Mouse (Mus musculus) lung, postnatal 0 days (tissue): ENCODE measurements at regions not wholly inside any gene's neighbourhood (a gene's known extent, or its start where the extent isn't known, plus 50 kb on each side); places are given as distances from the start of the nearest gene placed in this dataset.

Experiments used
- CTCF ChIP-seq: IDR thresholded peaks from 2 replicates; pipeline ENCODE4 v1.5.1; 2016; ENCODE audit warnings: antibody characterized with exemption, mild to moderate bottlenecking
- EP300 ChIP-seq: IDR thresholded peaks from 2 replicates; pipeline ENCODE4 v1.6.1; 2016; ENCODE audit warnings: antibody characterized with exemption, mild to moderate bottlenecking, control low read depth

- TF ChIP-seq CTCF (no peak), EP300 (no peak)
These were observed 77.6 kb upstream of the Fam78b start for GRCm38 (mm10) chr1:166923713-166923975.
